Mouse (Mus musculus) intestine, postnatal 0 days (tissue): ENCODE results near the gene Dbndd2. TPM values are rescaled to one million over a fixed set of nuclear protein-coding genes. Genes with fewer than 3 reads are reported as not detected.

Source experiments
- ATAC-seq: fragments of 200-750 bp; cut with Nextera tagmentation; 2 replicates; pipeline ENCODE4 v1.8.0; 2017; ENCODE audit warnings: mild to moderate bottlenecking, moderate TSS enrichment, moderate library complexity
- H3K27ac ChIP-seq: fragments of 300-500 bp; sonication (generic); 2 replicates; pipeline ENCODE4 v1.5.1; 2014; ENCODE audit warnings: mild to moderate bottlenecking, low read depth, low read length, moderate library complexity
- H3K27me3 ChIP-seq: fragments of 300-500 bp; sonication (generic); replicated peaks from 2 replicates; pipeline ENCODE4 v1.6.1; 2014; ENCODE audit warnings: low read length, mixed read lengths; ENCODE audit not compliant: control insufficient read depth, insufficient read depth
- H3K36me3 ChIP-seq: fragments of 300-500 bp; sonication (generic); 2 replicates; pipeline ENCODE4 v1.6.1; 2014; ENCODE audit warnings: mild to moderate bottlenecking, moderate library complexity; ENCODE audit not compliant: control insufficient read depth, insufficient read depth
- H3K4me1 ChIP-seq: fragments of 300-500 bp; sonication (generic); replicated peaks from 2 replicates; pipeline ENCODE4 v1.6.1; 2014; ENCODE audit warnings: antibody characterized with exemption, low read length, mixed read lengths; ENCODE audit not compliant: control insufficient read depth, insufficient read depth
- H3K4me2 ChIP-seq: fragments of 300-500 bp; sonication (generic); replicated peaks from 2 replicates; pipeline ENCODE4 v1.6.1; 2014; ENCODE audit warnings: low read depth, mild to moderate bottlenecking, moderate library complexity
- H3K4me3 ChIP-seq: fragments of 300-500 bp; sonication (generic); 2 replicates; pipeline ENCODE4 v1.5.1; 2014; ENCODE audit warnings: low read depth, low read length
- H3K9ac ChIP-seq: fragments of 300-500 bp; sonication (generic); 2 replicates; pipeline ENCODE4 v1.6.1; 2014; ENCODE audit warnings: mild to moderate bottlenecking, low read depth, low read length
- H3K9me3 ChIP-seq: fragments of 300-500 bp; sonication (generic); 2 replicates; pipeline ENCODE4 v1.6.1; 2016; ENCODE audit warnings: mixed run types; ENCODE audit not compliant: control insufficient read depth
- CTCF ChIP-seq: sonication (generic); IDR thresholded peaks from 2 replicates; pipeline ENCODE4 v1.5.1; 2016; ENCODE audit warnings: low read depth, mild to moderate bottlenecking, control low read depth, antibody characterized with exemption, moderate library complexity
- WGBS: fragments of 180-500 bp; shearing (Covaris S2); extraction: QIAGEN DNeasy Blood & Tissue Kit; methylation state at CpG from one replicate; pipeline ENCODE4 v1.1.7; 2014; 5-methylcytosine and 5-hydroxymethylcytosine counted together
- polyA plus RNA-seq: library from polyadenylated mRNA; unstranded; fragments of >200 nt; fragmentation: Nextera tagmentation; extraction: Ambion mirVana; gene quantifications from 2 replicates; pipeline ENCODE4 v1.2.1, GENCODE M21; 2015

The Dbndd2 gene
- polyA plus RNA-seq, 1 experiment from 2014 or later, result 18.8 TPM

GRCm38 (mm10) chr2:164514916-164515315 is 29.0 kb downstream of the Dbndd2 start:
- no peak for TF ChIP-seq CTCF
- no peaks in the 10 kb centered on the region for H3K9me3 ChIP-seq
- H3K27me3 ChIP-seq, result no peaks in the 10 kb centered on the region
- no peaks in the 10 kb centered on the region for H3K36me3 ChIP-seq
- no peak overlapping the region for H3K4me2 ChIP-seq
- no peak overlapping the region for H3K27ac ChIP-seq
- H3K9ac ChIP-seq, result no peak overlapping the region
- H3K4me3 ChIP-seq, result no peak overlapping the region
- ATAC-seq, result peak; percentile 63
- WGBS, result 38% methylated on average over 3 of the region's 3 CpGs
- H3K4me1 ChIP-seq, result no peaks in the 10 kb centered on the region

DNA sequence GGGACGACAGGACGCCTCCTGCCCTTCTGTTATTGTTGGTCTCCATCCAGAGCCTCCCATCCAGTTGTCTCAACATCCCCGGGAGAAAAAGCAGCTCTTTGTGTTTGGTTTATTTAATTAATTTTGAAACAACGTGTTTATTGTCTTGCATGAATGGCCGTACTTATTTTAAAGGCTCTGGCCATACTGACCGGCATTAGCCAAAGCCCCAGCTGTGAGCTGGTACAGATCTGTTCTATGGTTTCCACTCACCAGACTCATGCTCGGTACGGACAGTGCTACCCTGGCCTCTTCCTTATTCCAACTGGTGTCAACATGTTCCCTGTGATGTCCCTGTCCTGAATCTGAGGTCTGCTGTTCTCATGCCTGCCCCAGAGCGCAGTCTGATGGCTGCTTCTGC is 30.0 kb downstream of the Dbndd2 start:
- no peak overlapping the region for H3K27ac ChIP-seq
- H3K9me3 ChIP-seq, result no peaks in the 10 kb centered on the region
- ATAC-seq, result no peak
- H3K4me2 ChIP-seq, result no peak overlapping the region
- no peaks in the 10 kb centered on the region for H3K4me1 ChIP-seq
- no peak overlapping the region for H3K9ac ChIP-seq
- no peak overlapping the region for H3K4me3 ChIP-seq
- H3K27me3 ChIP-seq, result no peaks in the 10 kb centered on the region
- no peaks in the 10 kb centered on the region for H3K36me3 ChIP-seq
- TF ChIP-seq CTCF, result no peak
- 85% methylated on average over 9 of the region's 9 CpGs for WGBS

DNA sequence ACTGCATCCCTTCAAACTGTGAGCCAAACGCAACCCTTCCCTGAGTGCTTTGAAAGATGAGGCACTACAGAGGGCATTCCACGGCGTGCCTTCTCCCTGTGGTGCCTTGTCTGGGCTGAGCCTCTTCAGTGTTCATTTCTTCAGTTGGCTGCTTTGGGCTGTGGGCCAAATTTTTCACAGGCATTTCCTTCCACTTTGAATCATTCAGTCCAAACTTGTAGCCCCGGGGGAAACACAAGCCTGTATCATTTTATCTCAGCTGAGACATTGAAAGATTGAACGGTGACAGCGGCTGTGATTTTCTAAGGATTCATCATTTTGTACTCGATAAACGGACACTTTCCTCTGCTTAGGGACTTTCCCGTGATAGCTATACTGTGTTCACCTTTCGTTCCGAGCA is 30.7 kb downstream of the Dbndd2 start:
- Histone ChIP-seq H3K9me3 (no peaks in the 10 kb centered on the region), H3K36me3 (no peaks in the 10 kb centered on the region), H3K4me1 (no peaks in the 10 kb centered on the region), H3K9ac (no peak overlapping the region), H3K4me2 (no peak overlapping the region), H3K27ac (no peak overlapping the region), H3K4me3 (no peak overlapping the region), H3K27me3 (no peaks in the 10 kb centered on the region)
- TF ChIP-seq CTCF, result no peak
- ATAC-seq, result no peak
- 78% methylated on average over 11 of the region's 11 CpGs for WGBS

DNA sequence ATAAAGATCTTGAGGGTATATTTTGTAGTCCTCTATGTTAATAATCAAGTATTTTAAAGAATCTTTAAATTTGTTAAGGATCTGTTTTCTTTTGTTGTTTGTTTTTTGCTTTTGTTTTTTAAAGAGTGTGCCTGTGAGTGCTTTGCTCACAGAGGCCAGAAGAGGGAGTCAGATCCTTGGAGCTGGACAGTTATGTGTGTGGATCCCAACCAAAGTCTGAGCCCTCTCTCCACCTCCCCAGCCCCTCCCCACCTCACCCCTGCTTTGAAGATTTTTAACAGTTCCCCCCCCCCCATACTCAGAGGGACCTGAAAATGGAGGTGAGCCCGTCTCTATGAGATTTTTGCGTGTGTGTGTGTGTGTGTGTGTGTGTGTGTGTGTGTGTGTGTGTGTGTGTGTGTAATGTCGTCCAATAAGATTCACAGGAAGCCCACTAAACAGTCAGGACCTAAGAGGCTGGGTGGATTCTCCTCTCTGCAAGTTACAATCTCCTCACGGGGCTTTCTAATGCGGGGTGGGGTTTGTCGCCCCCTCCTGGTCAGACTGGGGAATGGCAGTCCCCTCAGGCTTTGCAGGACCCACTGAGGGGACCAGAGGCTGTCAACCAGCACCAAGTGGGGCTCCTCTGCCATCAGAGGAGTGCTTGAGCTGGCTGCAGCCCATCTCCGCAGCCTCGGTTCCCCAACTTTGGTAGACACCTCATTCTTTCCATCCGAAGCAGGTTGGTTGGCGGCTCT is 31.7 kb downstream of the Dbndd2 start:
- Histone ChIP-seq H3K4me2 (no peak overlapping the region), H3K4me3 (no peak overlapping the region), H3K9me3 (no peaks in the 10 kb centered on the region), H3K4me1 (no peaks in the 10 kb centered on the region), H3K9ac (no peak overlapping the region), H3K27me3 (no peaks in the 10 kb centered on the region), H3K36me3 (no peaks in the 10 kb centered on the region), H3K27ac (no peak overlapping the region)
- peak; percentile 89 for TF ChIP-seq CTCF
- 45% methylated on average over 10 of the region's 10 CpGs for WGBS
- ATAC-seq, result no peak

DNA sequence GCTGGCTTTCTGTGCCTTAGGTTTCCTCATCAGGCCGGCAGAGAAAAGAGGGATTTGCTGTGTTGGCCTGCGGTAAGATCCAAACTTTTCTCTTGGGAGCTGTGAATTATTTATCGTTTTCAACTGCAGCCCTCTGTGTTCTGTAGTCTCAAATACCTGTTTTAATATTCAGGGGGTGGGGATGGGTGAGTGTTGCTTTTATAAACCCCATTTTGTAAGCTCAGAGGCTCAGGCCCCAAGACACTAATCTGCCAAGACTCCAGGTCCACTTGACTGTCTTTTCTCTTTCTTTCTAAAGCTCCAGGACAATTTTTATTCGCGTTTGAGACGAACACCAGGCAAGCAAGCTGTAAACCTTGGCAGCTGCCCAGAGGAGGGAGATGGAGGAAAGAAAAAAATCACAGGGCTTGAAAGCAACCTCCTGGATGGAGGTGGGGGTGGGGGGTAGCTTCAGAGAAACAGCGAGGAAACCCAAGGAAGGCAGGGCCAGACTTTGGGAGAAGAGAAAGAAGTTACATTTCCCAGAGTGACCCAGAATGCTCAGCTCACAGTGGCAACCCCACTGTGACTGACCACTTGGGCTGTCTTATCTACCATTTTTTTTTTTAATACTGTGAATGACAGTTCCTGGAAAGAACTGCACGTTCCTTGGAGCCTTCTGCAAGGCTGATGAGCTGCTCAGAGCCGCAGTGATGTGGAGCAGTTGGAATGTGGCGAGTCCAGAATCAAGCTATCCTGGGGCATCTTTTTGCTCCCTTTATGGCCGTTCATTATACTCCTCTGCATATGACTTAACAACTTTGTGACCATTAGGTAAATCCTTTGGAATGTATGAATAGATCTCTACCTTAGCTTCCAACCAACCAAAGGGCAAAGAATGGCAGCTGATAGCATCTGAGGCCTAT is 32.6 kb downstream of the Dbndd2 start:
- 35% methylated on average over 11 of the region's 11 CpGs for WGBS
- Histone ChIP-seq H3K4me2 (no peak overlapping the region), H3K4me1 (no peaks in the 10 kb centered on the region), H3K27me3 (no peaks in the 10 kb centered on the region), H3K36me3 (no peaks in the 10 kb centered on the region), H3K4me3 (no peak overlapping the region), H3K9ac (no peak overlapping the region), H3K27ac (no peak overlapping the region), H3K9me3 (no peaks in the 10 kb centered on the region)
- ATAC-seq, result peak; percentile 25; the same call in 1 of the 2 replicates
- no peak for TF ChIP-seq CTCF

GRCm38 (mm10) chr2:164519171-164519526 is 33.2 kb downstream of the Dbndd2 start:
- Histone ChIP-seq H3K27me3 (no peaks in the 10 kb centered on the region), H3K9me3 (no peaks in the 10 kb centered on the region), H3K36me3 (no peaks in the 10 kb centered on the region), H3K4me2 (no peak overlapping the region), H3K9ac (no peak overlapping the region), H3K4me3 (no peak overlapping the region), H3K27ac (no peak overlapping the region), H3K4me1 (no peaks in the 10 kb centered on the region)
- no peak for ATAC-seq
- no peak for TF ChIP-seq CTCF
- 41% methylated on average over 6 of the region's 6 CpGs for WGBS
